Mouse (Mus musculus): ENCODE results near the gene Hspa1a.

DNA sequence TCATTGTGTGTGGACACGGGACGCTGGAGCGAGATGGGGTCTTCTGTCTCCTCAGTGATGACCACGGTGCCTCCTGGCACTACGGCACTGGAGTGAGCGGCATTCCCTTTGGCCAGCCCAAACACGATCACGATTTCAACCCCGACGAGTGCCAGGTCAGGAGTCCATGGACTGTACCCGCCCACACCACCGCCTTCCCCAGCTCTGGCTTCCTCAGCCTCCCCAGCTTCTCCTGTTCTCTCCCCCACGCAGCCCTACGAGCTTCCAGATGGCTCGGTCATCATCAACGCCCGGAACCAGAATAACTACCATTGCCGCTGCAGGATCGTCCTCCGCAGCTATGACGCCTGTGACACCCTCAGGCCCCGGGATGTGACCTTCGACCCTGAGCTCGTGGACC, 37.9 kb downstream of the Hspa1a start:
- TF ChIP-seq CTCF (IDR thresholded peaks at IDR 0.05; ENCODE audit: insufficient read depth, low read length), result no peak
- no peak for TF ChIP-seq POLR2A (IDR thresholded peaks at IDR 0.05; ENCODE audit: borderline replicate concordance, extremely low read depth, low read depth, low read length)
